Mouse (Mus musculus) midbrain, embryonic 14.5 days (tissue): ENCODE results near the gene Mtfr1l. TPM values are rescaled to one million over a fixed set of nuclear protein-coding genes. Genes with fewer than 3 reads are reported as not detected.
"Not testable (repeated sequence)": the region's sequence is repeated elsewhere in the genome, so short reads cannot be mapped to it uniquely, and the experiment has no call there.

Source experiments
- ATAC-seq: fragments of 200-750 bp; cut with Nextera tagmentation; 2 replicates; pipeline ENCODE4 v1.8.0; 2017; ENCODE audit warnings: moderate number of reproducible peaks, moderate library complexity; ENCODE audit not compliant: low FRiP score, low TSS enrichment
- DNase-seq: peaks from one replicate; pipeline ENCODE4 v3.0.0-alpha.2; 2015
- H3K27ac ChIP-seq: fragments of 300-500 bp; sonication (generic); replicated peaks from 2 replicates; pipeline ENCODE4 v1.5.1; 2014; ENCODE audit warnings: mild to moderate bottlenecking, low read depth, low read length, moderate library complexity
- H3K27me3 ChIP-seq: fragments of 300-500 bp; sonication (generic); 2 replicates; pipeline ENCODE4 v1.6.1; 2014; ENCODE audit warnings: low read length, control low read depth, mixed read lengths; ENCODE audit not compliant: control insufficient read depth, insufficient read depth
- H3K36me3 ChIP-seq: fragments of 300-500 bp; sonication (generic); 2 replicates; pipeline ENCODE4 v1.6.1; 2014; ENCODE audit warnings: low read length, control low read depth; ENCODE audit not compliant: control insufficient read depth, insufficient read depth
- H3K4me1 ChIP-seq: fragments of 300-500 bp; sonication (generic); 2 replicates; pipeline ENCODE4 v1.6.1; 2014; ENCODE audit warnings: mild to moderate bottlenecking, antibody characterized with exemption, low read length, control low read depth; ENCODE audit not compliant: control insufficient read depth, insufficient read depth
- H3K4me2 ChIP-seq: fragments of 300-500 bp; sonication (generic); 2 replicates; pipeline ENCODE4 v1.6.1; 2014; ENCODE audit warnings: mild to moderate bottlenecking, low read length, moderate library complexity
- H3K4me3 ChIP-seq: fragments of 300-500 bp; sonication (generic); replicated peaks from 2 replicates; pipeline ENCODE4 v1.5.1; 2014; ENCODE audit warnings: low read depth, low read length
- H3K9ac ChIP-seq: fragments of 300-500 bp; sonication (generic); replicated peaks from 2 replicates; pipeline ENCODE4 v1.6.1; 2014; ENCODE audit warnings: mild to moderate bottlenecking, low read length, moderate library complexity
- H3K9me3 ChIP-seq: fragments of 300-500 bp; sonication (generic); 2 replicates; pipeline ENCODE4 v1.6.1; 2016; ENCODE audit warnings: low read length, control low read depth, mixed read lengths; ENCODE audit not compliant: control insufficient read depth
- WGBS: fragments of 180-500 bp; shearing (Covaris S2); extraction: QIAGEN DNeasy Blood & Tissue Kit; methylation state at CpG from one replicate; pipeline ENCODE4 v1.1.7; 2014; 5-methylcytosine and 5-hydroxymethylcytosine counted together
- polyA plus RNA-seq: library from polyadenylated mRNA; unstranded; fragments of >200 nt; fragmentation: Nextera tagmentation; extraction: Ambion mirVana; gene quantifications from 2 replicates; pipeline ENCODE4 v1.2.1, GENCODE M21; 2014

The Mtfr1l gene
- polyA plus RNA-seq, 1 experiment from 2014 or later = 181 TPM

GRCm38 (mm10) chr4:134505303-134505789 lies 29.8 kb downstream of the Mtfr1l start:
- no peak for ATAC-seq

DNA sequence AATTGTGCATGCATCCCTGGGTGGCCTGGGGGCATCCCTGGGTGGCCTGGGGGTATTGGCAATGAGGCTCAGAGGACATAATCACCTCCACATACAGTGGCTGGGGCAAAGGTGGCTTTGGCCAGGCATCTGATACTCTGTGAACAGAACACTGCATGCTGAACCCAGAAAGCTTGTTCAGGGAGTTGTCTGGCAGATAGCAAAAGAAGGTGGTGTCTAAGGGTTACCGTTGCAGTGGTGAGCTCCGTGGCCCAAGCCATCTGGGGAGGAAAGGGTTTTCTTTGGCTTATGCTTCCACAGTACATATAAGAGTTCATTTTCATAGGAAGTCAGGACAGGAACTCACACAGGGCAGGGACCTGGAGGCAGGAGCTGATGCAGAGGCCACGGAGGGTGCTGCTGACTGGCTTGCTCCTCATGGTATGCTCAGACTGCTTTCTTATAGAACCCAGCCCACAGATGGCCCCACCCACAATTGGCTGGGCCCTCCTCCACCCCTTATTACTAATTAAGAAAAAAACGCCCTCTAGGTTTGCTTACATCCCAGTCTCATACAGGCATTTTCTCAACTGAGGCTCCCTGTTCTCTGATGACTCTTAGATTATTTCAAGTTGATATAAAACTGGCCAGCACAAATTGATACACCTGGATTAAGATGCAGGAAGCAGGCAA lies 31.4 kb downstream of the Mtfr1l start:
- Histone ChIP-seq H3K36me3 (peaks cover 10% of the 10 kb centered on the region; the same call in 1 of the 2 replicates), H3K9ac (no peak overlapping the region)

More at GRCm38 (mm10) chr4:134505303-134505789, 29.8 kb downstream of the Mtfr1l start:
- Histone ChIP-seq H3K4me2 (no peak overlapping the region), H3K4me3 (no peak overlapping the region), H3K27me3 (no peaks in the 10 kb centered on the region), H3K9me3 (no peaks in the 10 kb centered on the region), H3K9ac (no peak overlapping the region), H3K36me3 (peaks cover 10% of the 10 kb centered on the region; the same call in 1 of the 2 replicates), H3K27ac (no peak overlapping the region), H3K4me1 (no peaks in the 10 kb centered on the region)
- WGBS = 90% methylated on average over 4 of the region's 4 CpGs
- DNase-seq = no peak

DNA sequence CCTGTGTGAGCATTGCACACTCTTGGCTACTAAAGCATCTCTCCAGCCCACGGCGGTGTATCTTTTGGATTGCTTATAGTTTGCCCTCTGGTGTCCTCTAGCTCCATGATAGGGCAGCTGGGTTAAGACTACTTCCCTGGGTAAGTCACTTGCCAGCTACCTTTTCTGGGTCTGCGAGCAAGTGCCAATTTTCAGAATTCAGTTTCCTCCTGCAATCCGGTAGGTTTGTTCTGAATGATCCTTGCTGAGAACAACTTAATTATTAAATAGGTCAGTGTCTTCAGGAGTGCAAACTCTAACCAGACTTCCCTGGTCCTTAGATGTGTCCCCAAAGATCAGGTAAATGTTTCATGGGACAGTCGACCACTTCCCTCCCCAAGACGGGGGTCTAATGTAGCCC lies 34.1 kb downstream of the Mtfr1l start:
- H3K27me3 ChIP-seq = no peaks in the 10 kb centered on the region
- H3K27ac ChIP-seq = no peak overlapping the region
- no peaks in the 10 kb centered on the region for H3K36me3 ChIP-seq
- 97% methylated on average over 6 of the region's 6 CpGs for WGBS
- no peak overlapping the region for H3K4me3 ChIP-seq
- ATAC-seq (no peak), DNase-seq (no peak)
- H3K4me1 ChIP-seq = peaks cover 16% of the 10 kb centered on the region
- no peak overlapping the region for H3K9ac ChIP-seq
- H3K4me2 ChIP-seq = no peak overlapping the region
- H3K9me3 ChIP-seq = no peaks in the 10 kb centered on the region

More for the DNA sequence above, 31.4 kb downstream of the Mtfr1l start:
- Histone ChIP-seq H3K27me3 (no peaks in the 10 kb centered on the region), H3K4me3 (no peak overlapping the region), H3K9me3 (no peaks in the 10 kb centered on the region), H3K4me1 (no peaks in the 10 kb centered on the region), H3K4me2 (no peak overlapping the region), H3K27ac (no peak overlapping the region)
- WGBS = 81% methylated on average over 4 of the region's 4 CpGs
- DNase-seq = no peak
- ATAC-seq = no peak

DNA sequence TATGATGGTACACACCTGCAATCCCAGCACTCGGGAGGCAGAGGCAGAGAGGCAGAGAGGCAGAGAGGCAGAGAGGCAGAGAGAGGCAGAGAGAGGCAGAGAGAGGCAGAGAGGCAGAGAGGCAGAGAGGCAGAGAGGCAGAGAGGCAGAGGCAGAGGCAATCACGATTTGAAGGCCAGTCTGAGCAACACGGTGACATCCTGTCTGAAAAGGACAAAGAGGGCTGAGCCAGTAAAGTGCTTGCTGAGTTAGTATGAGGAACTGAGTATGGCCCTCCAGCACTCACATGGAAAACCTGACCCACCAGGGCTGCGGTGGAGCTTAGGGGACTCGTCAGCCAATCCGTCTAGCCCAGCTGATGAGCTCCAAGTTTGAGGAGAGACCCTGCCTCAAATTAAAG lies 36.2 kb downstream of the Mtfr1l start:
- H3K4me1 ChIP-seq = peaks cover 21% of the 10 kb centered on the region
- H3K9ac ChIP-seq, H3K9me3 ChIP-seq, H3K27me3 ChIP-seq, ATAC-seq, DNase-seq, H3K36me3 ChIP-seq, H3K4me2 ChIP-seq, H3K4me3 ChIP-seq, H3K27ac ChIP-seq: not testable (repeated sequence)
- 88% methylated on average over 6 of the region's 6 CpGs for WGBS

DNA sequence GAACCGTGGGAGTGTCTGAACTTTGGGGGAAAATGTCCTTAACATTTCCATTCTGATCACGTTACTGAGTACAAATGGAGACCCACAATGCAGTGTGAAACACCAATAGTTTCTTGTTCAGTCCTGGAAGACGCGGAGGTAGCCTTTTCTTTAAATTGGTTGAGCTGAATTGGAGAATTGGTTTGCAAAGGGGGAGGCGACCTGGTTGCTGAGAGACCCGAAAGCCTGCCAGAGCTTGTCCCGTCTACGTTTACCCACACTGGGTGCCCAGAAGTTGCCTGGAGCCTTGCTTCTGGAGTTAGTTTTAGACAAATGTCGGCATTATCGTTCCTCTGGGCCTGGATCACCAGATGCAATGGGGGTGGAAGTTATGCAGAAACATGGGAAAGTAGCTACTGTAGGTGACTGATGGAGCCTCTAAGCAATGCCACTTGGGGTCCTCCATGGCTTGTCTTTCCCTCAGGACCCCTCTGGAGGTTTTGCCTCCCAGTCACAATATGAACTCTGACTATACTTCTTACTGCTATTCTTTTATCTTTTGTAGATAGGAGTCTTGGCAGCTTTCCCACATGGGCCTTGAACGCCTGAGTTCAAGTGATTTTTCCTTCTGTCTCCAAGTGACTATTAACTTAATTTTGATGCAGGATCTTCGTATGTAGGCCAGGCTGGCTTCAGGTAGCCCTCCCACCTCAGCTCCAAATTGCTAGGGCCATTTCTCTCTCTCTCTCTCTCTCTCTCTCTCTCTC lies 37.0 kb downstream of the Mtfr1l start:
- Histone ChIP-seq H3K9me3 (no peaks in the 10 kb centered on the region), H3K4me2 (peak overlapping the region; percentile 92), H3K4me1 (peaks cover 21% of the 10 kb centered on the region), H3K27me3 (no peaks in the 10 kb centered on the region), H3K27ac (peak overlapping the region; percentile 66; the same call in 1 of the 2 replicates), H3K9ac (0 out of 2 replicates have a peak overlapping the region, but pooled peaks have one; percentile 65), H3K36me3 (no peaks in the 10 kb centered on the region), H3K4me3 (no peak overlapping the region)
- 66% methylated on average over 12 of the region's 12 CpGs for WGBS
- ATAC-seq (no peak), DNase-seq (peak; percentile 37)

GRCm38 (mm10) chr4:134497223-134497622 lies 38.0 kb downstream of the Mtfr1l start:
- no peaks in the 10 kb centered on the region for H3K36me3 ChIP-seq
- H3K9ac ChIP-seq = peak overlapping the region; percentile 65
- peak overlapping the region; percentile 52 for H3K4me3 ChIP-seq
- ATAC-seq (peak; percentile 27; the same call in 1 of the 2 replicates), DNase-seq (peak; percentile 45)
- H3K4me1 ChIP-seq = peaks cover 21% of the 10 kb centered on the region
- H3K27me3 ChIP-seq = no peaks in the 10 kb centered on the region
- peak overlapping the region; percentile 92 for H3K4me2 ChIP-seq
- no peaks in the 10 kb centered on the region for H3K9me3 ChIP-seq
- peak overlapping the region; percentile 66 for H3K27ac ChIP-seq
- 9% methylated on average over 6 of the region's 6 CpGs for WGBS

GRCm38 (mm10) chr4:134496595-134497210 lies 38.5 kb downstream of the Mtfr1l start, which contains the start of gene Paqr7:
Paqr7 (plus strand) TSS chr4:134496697.
- H3K36me3 ChIP-seq = no peaks in the 10 kb centered on the region
- H3K4me3 ChIP-seq = peak within 1 kb of the TSS; percentile 52
- DNase-seq (peak; percentile 77), ATAC-seq (peak; percentile 55; the same call in 1 of the 2 replicates)
- WGBS = 4% methylated on average over 35 of the region's 35 CpGs
- H3K27ac ChIP-seq = peak within 1 kb of the TSS; percentile 66
- H3K27me3 ChIP-seq = no peaks in the 10 kb centered on the region
- no peaks in the 10 kb centered on the region for H3K9me3 ChIP-seq
- peak within 1 kb of the TSS; percentile 92 for H3K4me2 ChIP-seq
- peak within 1 kb of the TSS; percentile 65 for H3K9ac ChIP-seq
- H3K4me1 ChIP-seq = peaks cover 21% of the 10 kb centered on the region

DNA sequence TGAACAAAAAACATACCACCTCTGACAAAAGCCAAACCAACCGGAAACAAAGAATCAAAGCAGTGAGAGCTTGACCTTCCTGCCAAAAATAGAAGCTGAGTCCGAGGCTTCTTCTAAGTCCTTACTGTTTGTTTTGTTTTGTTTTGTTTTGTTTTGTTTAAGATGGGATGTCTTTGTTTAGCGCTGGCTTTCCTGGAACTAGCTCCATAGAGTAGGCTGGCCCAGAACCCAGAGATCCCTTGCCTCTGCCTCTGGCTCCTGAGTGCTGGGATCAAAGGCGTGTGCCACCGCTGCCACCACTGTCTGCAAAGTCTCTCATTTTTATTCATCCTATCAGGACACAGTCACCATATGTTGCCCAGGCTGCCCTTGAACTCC lies 39.7 kb downstream of the Mtfr1l start:
- Histone ChIP-seq H3K4me1 (peaks cover 21% of the 10 kb centered on the region), H3K36me3 (no peaks in the 10 kb centered on the region), H3K27me3 (no peaks in the 10 kb centered on the region), H3K9ac (no peak overlapping the region), H3K4me2 (no peak overlapping the region), H3K27ac (0 out of 2 replicates have a peak overlapping the region, but pooled peaks have one; percentile 0), H3K4me3 (no peak overlapping the region), H3K9me3 (no peaks in the 10 kb centered on the region)
- ATAC-seq = no peak
- WGBS = 66% methylated on average over 5 of the region's 5 CpGs
- DNase-seq = no peak
